Mouse (Mus musculus): ENCODE measurements around the gene Rftn2. TPM values are rescaled to one million over a fixed set of nuclear protein-coding genes. Genes with fewer than 3 reads are reported as not detected.
"Not testable (repeated sequence)": the region's sequence is repeated elsewhere in the genome, so short reads cannot be mapped to it uniquely, and the experiment has no call there.

Gene Rftn2
- total RNA-seq, 4 experiments from 2014 or later = 9.1 to 13.3 (median 11.2) TPM

DNA sequence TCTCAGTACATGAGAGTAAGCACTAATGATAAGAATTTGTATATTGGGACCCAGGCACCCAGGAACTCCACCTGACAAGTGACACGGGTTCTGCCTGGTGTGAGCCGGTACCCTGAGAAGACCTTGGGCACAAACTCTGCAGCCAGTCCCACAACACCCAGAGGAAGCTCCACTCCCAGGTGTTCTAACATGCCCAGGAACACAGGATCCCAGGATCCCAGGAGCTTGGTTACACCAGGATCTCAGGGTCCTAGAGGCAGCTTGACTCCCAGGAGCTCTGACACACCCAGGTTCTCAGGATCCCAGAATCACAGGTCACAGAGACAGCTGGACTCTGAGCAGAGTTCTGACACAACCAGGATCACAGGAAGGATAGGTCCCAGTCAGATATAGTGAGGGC, 102.4 kb downstream of the Rftn2 start:
- not testable (repeated sequence) for DNase-seq (ENCODE audit: low spot score)

DNA sequence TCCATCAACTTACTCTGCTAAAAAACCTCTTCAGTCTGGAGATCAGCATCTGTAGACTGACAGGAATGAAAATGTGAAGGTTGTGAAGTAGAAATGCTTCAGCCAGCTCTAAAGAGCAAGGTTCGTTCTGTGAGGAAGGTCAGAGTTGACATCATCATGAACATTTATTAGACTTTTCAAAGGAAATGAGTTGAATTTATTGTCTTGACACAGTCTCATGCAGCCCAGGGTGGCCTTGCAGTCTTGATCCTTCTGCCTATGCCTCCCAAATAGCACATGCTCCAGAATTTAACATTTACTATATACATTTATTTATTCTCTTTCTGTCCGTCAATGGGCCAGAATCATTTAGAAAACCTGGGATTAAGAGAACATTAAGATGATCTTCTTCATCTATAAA, 103.0 kb downstream of the Rftn2 start:
- no peak for DNase-seq (ENCODE audit: low spot score)

DNA sequence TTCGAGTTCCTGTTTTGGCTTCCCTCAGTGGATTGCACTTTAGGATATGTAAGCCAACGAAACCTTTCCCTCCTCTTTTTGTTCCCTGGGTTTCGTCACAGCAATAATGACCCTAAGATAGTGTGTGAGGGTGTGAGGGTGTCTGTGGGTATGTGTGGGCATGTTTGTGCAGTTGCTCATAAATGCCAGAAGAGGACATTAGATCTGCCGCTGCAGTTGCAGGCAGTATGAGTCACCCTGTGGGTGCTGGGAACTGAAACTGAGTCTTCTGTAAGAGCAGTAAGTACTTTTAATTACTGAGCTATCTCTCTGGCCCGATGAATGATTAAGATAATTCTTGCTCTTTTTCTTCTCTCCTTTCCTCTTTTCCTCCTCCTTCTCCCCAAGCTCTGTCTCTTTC, 103.5 kb downstream of the Rftn2 start:
- no peak for DNase-seq (ENCODE audit: low spot score)

Other genes with a start within 250 kb of the Rftn2 start
- 10 to 100 TPM; 64.1 to 82.3 (median 73.5) TPM for gene Sf3b1, start 199.3 kb downstream of the Rftn2 start, total RNA-seq (2022)
- gene Coq10b, start 174.0 kb downstream of the Rftn2 start, total RNA-seq (2022) = 10 to 100 TPM; 46.6 to 58.8 (median 51.8) TPM
- gene Hspe1, start 138.7 kb downstream of the Rftn2 start, total RNA-seq (2022) = 100 to 1,000 TPM; 149 to 184 (median 172) TPM
- gene Hspd1, start 138.5 kb downstream of the Rftn2 start, total RNA-seq (2022) = 100 to 1,000 TPM; 360 to 382 (median 373) TPM
- gene Mob4, start 95.6 kb downstream of the Rftn2 start, total RNA-seq (2022) = 10 to 100 TPM; 28.0 to 33.3 (median 28.8) TPM
- 1 to 10 TPM; 4.5 to 5.3 (median 4.7) TPM for gene Mars2, start 10.4 kb upstream of the Rftn2 start, total RNA-seq (2022)
- gene Boll, start 136.7 kb upstream of the Rftn2 start, total RNA-seq (2022) = not detected
- 1 to 10 TPM; 3.0 to 4.7 (median 3.5) TPM for gene Plcl1, start 179.1 kb upstream of the Rftn2 start, total RNA-seq (2022)

Data from heart, adult 8-10 months (tissue).